Mouse (Mus musculus) myocyte (in vitro differentiated cells): ENCODE measurements at regions not wholly inside any gene's neighbourhood (a gene's known extent, or its start where the extent isn't known, plus 50 kb on each side); places are given as distances from the start of the nearest gene placed in this dataset.

Source experiments
- H3K27me3 ChIP-seq: one replicate; pipeline ENCODE4 v1.6.1; 2011; ENCODE audit not compliant: control insufficient read depth, insufficient read depth, insufficient read length
- H3K36me3 ChIP-seq: one replicate; pipeline ENCODE4 v1.6.1; 2011; ENCODE audit not compliant: control insufficient read depth, insufficient read depth
- H3K4me2 ChIP-seq: one replicate; pipeline ENCODE4 v1.6.1; 2011; ENCODE audit warnings: low read depth, control low read depth
- H3K4me3 ChIP-seq: one replicate; pipeline ENCODE4 v1.5.1; 2011; ENCODE audit warnings: mild to moderate bottlenecking, control low read depth, moderate library complexity
- H3K79me2 ChIP-seq: one replicate; pipeline ENCODE4 v1.6.1; 2011; ENCODE audit not compliant: control insufficient read depth, insufficient read depth
- H3ac ChIP-seq: one replicate; pipeline ENCODE4 v1.6.1; 2011; ENCODE audit not compliant: control insufficient read depth, insufficient read length
- CEBPB ChIP-seq: IDR thresholded peaks from 2 replicates; pipeline ENCODE4 v1.6.1; 2011; ENCODE audit warnings: mild to moderate bottlenecking, moderate library complexity; ENCODE audit not compliant: poor library complexity, insufficient read depth, severe bottlenecking
- E2F4 ChIP-seq: IDR thresholded peaks from one replicate; pipeline ENCODE4 v1.6.1; 2011; ENCODE audit warnings: mild to moderate bottlenecking, control low read depth, moderate library complexity; ENCODE audit not compliant: insufficient read depth
- MAX ChIP-seq: IDR thresholded peaks from one replicate; pipeline ENCODE4 v1.6.1; 2011; ENCODE audit warnings: low read depth, mild to moderate bottlenecking, control low read depth
- MYOD1 ChIP-seq, 3 experiments: IDR thresholded peaks; one replicate each; pipeline ENCODE4 v1.6.1; 2011; ENCODE audit warnings: control low read depth in 2 of 3, low read depth in 2 of 3, mild to moderate bottlenecking in 2 of 3, moderate library complexity in 1 of 3; ENCODE audit not compliant: insufficient read length in 2 of 3, control insufficient read depth in 1 of 3
- MYOG ChIP-seq, 3 experiments: IDR thresholded peaks; one replicate each; pipeline ENCODE4 v1.6.1; 2011; ENCODE audit warnings: control low read depth in 2 of 3, low read depth in 2 of 3, mild to moderate bottlenecking in 2 of 3; ENCODE audit not compliant: insufficient read length in 2 of 3, control insufficient read depth in 1 of 3, insufficient read depth in 1 of 3
- POLR2A ChIP-seq: IDR thresholded peaks from one replicate; pipeline ENCODE4 v1.6.1; 2011; ENCODE audit warnings: low read depth, mild to moderate bottlenecking, control low read depth, moderate library complexity; ENCODE audit not compliant: insufficient read length
- POLR2AphosphoS2 ChIP-seq: IDR thresholded peaks from one replicate; pipeline ENCODE4 v1.6.1; 2011; ENCODE audit warnings: low read depth, control low read depth; ENCODE audit not compliant: insufficient read length
- REST ChIP-seq: IDR thresholded peaks from one replicate; pipeline ENCODE4 v1.6.1; 2011; ENCODE audit warnings: mild to moderate bottlenecking, control low read depth, moderate library complexity; ENCODE audit not compliant: insufficient read depth, insufficient read length
- SRF ChIP-seq: IDR thresholded peaks from one replicate; pipeline ENCODE4 v1.6.1; 2011; ENCODE audit warnings: low read depth; ENCODE audit not compliant: control insufficient read depth, insufficient read length
- TCF12 ChIP-seq: IDR thresholded peaks from one replicate; pipeline ENCODE4 v1.6.1; 2011; ENCODE audit warnings: mild to moderate bottlenecking, control low read depth; ENCODE audit not compliant: poor library complexity, insufficient read depth, severe bottlenecking
- TCF3 ChIP-seq: IDR thresholded peaks from one replicate; pipeline ENCODE4 v1.6.1; 2011; ENCODE audit warnings: low read depth, control low read depth; ENCODE audit not compliant: insufficient read length
- USF1 ChIP-seq: IDR thresholded peaks from one replicate; pipeline ENCODE4 v1.6.1; 2011; ENCODE audit warnings: low read depth, mild to moderate bottlenecking, control low read depth, moderate library complexity

DNA sequence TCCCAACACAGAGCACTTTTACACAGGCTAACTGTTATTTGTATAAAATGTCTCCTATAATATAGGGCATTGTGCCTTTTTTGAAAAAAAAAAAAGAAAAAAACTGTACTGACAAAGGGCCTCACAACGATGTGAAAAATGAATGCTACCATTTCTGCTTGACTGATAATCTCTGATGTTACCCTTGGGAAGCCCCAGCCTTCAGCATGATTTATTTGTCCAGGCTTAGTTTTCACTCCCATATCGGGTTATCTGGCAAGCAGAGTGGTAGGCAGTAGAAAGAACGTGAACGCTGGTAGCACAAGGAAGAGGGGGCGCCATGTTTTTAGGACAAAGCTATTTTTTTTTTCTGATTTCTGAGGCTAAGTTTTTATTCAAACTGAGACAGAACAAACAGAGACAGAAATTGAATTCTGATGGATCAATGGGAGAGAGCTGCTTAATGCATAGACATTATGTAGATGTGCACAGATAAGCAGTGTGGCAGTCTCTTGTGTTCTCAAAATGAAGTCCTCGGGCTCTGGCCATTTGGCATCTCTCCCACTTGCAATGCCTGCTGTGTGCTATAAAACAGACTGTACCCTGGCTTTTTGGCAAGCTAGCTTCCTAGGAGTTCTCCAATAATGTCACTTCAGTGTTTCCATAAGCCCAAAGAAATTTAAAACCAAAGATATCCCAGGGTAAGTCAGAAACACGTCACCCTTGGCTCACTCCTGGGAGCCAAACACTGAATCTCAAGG lies 139.3 kb downstream of the Gm19410 start:
- Histone ChIP-seq H3K79me2 (no peaks in the 10 kb centered on the region), H3K4me3 (no peak overlapping the region), H3ac (no peak overlapping the region), H3K4me2 (no peak overlapping the region), H3K36me3 (no peaks in the 10 kb centered on the region), H3K27me3 (no peaks in the 10 kb centered on the region)
- no peak for TF ChIP-seq CEBPB
- no peak for TF ChIP-seq TCF3
- no peak for TF ChIP-seq TCF12
- TF ChIP-seq USF1 = no peak

DNA sequence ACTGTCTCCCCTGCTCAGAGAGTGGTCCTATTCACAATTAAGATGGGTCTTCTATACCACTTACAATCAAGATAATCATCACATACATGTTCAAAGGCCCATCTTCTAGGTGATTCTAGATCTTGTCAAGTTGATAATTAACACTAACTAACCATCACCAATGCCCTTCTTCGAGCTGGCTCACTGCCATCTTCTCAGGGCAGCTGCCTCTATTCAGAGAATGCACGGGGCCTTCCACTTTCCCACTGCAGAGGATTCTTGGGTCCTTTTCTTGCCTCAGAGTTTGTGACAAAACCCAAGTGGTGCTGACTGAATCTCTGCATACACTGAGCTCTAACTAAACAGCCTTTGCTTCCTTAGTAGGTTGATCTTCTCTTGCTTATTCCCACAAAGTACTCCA lies 142.4 kb downstream of the Gm19410 start:
- no peak overlapping the region for H3K4me2 ChIP-seq
- H3K36me3 ChIP-seq = no peaks in the 10 kb centered on the region
- no peak overlapping the region for H3ac ChIP-seq
- no peaks in the 10 kb centered on the region for H3K79me2 ChIP-seq
- no peaks in the 10 kb centered on the region for H3K27me3 ChIP-seq
- TF ChIP-seq CEBPB (no peak), MYOG (IDR thresholded peaks at IDR 0.05; ENCODE audit: control insufficient read depth in 1 of 3, insufficient read depth in 1 of 3, insufficient read length in 2 of 3, low read depth in 2 of 3) (no peak), REST (no peak), TCF12 (no peak), TCF3 (no peak), E2F4 (no peak), USF1 (no peak), SRF (no peak), POLR2AphosphoS2 (no peak), MAX (no peak), MYOD1 (IDR thresholded peaks at IDR 0.05; ENCODE audit: control insufficient read depth in 1 of 3, insufficient read length in 2 of 3, low read depth in 2 of 3) (no peak), POLR2A (no peak)
- H3K4me3 ChIP-seq = no peak overlapping the region

GRCm38 (mm10) chr8:35912264-35912663 lies 146.7 kb downstream of the Gm19410 start:
- Histone ChIP-seq H3K79me2 (no peaks in the 10 kb centered on the region), H3K4me2 (peak overlapping the region; percentile 57), H3K36me3 (no peaks in the 10 kb centered on the region), H3K27me3 (no peaks in the 10 kb centered on the region), H3ac (no peak overlapping the region), H3K4me3 (no peak overlapping the region)
- TF ChIP-seq POLR2A (no peak), E2F4 (no peak), SRF (no peak), POLR2AphosphoS2 (no peak), CEBPB (no peak), TCF12 (no peak), MAX (no peak), REST (no peak), MYOD1 (IDR thresholded peaks at IDR 0.05; ENCODE audit: control insufficient read depth in 1 of 3, insufficient read length in 2 of 3, low read depth in 2 of 3) (no peak), TCF3 (no peak)

GRCm38 (mm10) chr8:35915878-35916518 lies 150.4 kb downstream of the Gm19410 start:
- H3K4me3 ChIP-seq = no peak overlapping the region
- peak overlapping the region; percentile 46 for H3K4me2 ChIP-seq
- H3K27me3 ChIP-seq = no peaks in the 10 kb centered on the region
- H3K36me3 ChIP-seq = no peaks in the 10 kb centered on the region
- H3K79me2 ChIP-seq = no peaks in the 10 kb centered on the region
- no peak overlapping the region for H3ac ChIP-seq
- TF ChIP-seq CEBPB (no peak), POLR2AphosphoS2 (no peak), POLR2A (no peak), MYOG (IDR thresholded peaks at IDR 0.05; ENCODE audit: control insufficient read depth in 1 of 3, insufficient read depth in 1 of 3, insufficient read length in 2 of 3, low read depth in 2 of 3) (no peak)

DNA sequence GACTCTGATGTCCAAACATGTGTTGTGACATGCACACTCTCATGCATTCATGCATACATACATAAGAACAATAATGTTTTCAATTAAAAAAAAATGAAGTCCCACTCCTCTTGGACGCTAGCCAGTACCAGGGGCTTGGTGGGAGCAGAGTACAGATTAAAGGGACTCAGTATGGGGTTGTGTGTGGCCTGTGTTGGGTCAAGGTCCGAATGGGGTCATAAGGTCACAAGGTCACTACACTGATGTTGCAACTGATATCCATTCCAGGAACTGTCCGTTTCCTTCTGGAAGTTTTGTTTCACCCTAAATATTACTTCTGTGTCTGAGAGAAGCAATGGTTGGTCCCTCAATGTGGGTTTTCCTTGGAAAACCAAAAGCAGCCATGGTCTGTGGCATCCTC lies 152.0 kb downstream of the Gm19410 start:
- no peaks in the 10 kb centered on the region for H3K36me3 ChIP-seq
- no peaks in the 10 kb centered on the region for H3K79me2 ChIP-seq
- no peak overlapping the region for H3K4me2 ChIP-seq
- TF ChIP-seq USF1 (no peak), POLR2A (no peak), MAX (no peak), SRF (no peak), REST (no peak), POLR2AphosphoS2 (no peak), MYOG (IDR thresholded peaks at IDR 0.05; ENCODE audit: control insufficient read depth in 1 of 3, insufficient read depth in 1 of 3, insufficient read length in 2 of 3, low read depth in 2 of 3) (no peak), TCF3 (no peak), CEBPB (no peak), E2F4 (no peak), MYOD1 (IDR thresholded peaks at IDR 0.05; ENCODE audit: control insufficient read depth in 1 of 3, insufficient read length in 2 of 3, low read depth in 2 of 3) (no peak), TCF12 (no peak)
- no peaks in the 10 kb centered on the region for H3K27me3 ChIP-seq
- no peak overlapping the region for H3ac ChIP-seq
- H3K4me3 ChIP-seq = no peak overlapping the region
